Mouse (Mus musculus): ENCODE measurements at regions not wholly inside any gene's neighbourhood (a gene's known extent, or its start where the extent isn't known, plus 50 kb on each side); places are given as distances from the start of the nearest gene placed in this dataset.

DNA sequence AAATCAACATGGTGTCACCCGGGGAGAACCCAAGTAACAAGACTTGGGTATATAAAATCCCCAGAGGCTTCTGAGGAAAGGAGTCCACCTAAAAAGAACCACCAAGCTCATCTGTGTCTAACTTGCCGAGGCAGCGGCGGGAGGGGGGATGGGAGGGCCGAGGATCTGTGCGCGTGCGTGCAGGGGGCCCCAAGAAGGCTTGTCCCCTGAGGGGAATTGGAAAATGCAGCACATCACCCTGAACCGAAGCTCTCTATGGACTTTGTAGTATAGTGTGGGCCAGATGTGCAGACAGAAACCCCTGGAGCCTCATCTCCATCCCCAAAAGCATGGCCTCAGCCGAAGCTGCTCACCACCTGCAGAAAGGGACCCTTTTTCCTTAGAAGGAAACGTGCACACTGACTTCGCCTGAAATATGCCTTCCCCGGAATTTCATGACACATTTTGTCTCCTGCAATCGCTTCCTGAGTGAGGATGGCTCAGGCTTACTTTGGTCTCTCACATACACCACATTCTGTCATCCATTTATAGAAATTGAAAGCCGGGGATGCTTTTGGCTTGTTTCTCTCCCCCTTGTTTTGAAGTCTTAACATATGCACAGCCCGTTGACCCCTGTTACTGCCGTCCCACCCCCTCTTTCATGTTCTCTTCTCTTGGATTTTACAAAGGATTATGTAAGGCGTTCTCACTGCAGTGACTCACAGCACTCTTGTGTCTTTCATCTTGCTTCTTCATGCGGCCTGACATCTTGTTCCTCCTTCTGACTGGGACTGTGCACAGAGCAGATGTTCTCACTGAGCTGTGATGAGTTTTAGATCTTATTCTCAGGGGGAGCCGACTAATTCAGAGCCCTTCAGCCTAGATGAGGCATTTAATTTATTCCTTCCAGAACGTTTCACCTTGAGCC, 559.6 kb downstream of the Irx1 start:
- ATAC-seq (replicated peaks in 1 of 2; ENCODE audit: insufficient read depth in 1 of 2, low FRiP score in 2 of 2, low TSS enrichment in 1 of 2, low read depth in 1 of 2, poor library complexity in 2 of 2, severe bottlenecking in 2 of 2): no peak

DNA sequence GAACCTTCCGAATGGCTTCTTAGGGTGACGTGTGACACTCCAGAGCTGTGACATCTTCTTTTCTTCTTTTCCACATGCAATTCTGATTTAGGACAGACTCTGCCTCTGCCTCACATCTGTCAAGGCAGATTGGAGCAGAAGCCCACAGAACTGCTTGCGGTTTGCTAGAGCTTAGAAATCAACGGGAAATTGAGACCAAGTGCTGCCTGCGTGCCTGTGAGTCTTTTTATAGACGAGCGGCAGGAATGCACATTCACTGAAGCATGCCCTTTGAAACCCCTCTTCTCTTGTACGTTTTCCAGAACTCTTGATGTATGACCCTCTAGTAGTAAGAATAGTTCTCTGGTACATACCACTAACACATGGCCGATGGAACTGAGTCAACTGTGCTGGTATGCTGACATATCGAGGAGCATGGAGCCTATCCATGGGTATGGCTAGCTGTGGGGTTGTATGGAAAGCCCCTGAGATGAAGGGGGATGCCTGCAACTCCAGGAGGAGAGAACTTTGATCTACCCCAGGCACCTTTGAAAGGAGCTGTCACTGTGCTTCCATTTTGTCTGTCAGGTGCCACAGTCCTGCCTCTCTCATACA, 552.2 kb upstream of the Adamts16 start:
- ATAC-seq (replicated peaks in 1 of 2; ENCODE audit: insufficient read depth in 1 of 2, low FRiP score in 2 of 2, low TSS enrichment in 1 of 2, low read depth in 1 of 2, poor library complexity in 2 of 2, severe bottlenecking in 2 of 2): no peak

DNA sequence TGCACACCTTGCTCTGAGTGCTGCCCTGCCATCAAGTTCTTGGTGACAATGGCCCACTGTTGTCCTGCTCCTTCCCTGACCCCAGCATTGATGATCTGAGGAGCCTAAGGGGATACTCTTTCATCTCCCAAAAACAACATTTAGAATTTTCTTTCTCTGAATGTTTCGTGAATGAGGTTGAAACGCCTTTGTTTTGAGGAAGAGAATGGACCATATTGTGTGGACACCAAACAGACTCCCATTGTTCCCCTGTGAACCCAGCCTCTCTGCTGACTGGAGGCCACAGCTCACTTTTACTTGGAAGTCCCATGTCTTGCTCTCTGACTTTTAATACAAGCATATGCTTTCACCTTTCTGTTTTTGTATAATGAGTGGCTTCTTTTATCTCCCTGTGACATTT, 537.0 kb upstream of the Adamts16 start:
- ATAC-seq (replicated peaks in 1 of 2; ENCODE audit: insufficient read depth in 1 of 2, low FRiP score in 2 of 2, low TSS enrichment in 1 of 2, low read depth in 1 of 2, poor library complexity in 2 of 2, severe bottlenecking in 2 of 2): no peak

GRCm38 (mm10) chr13:71375909-71376606, 534.4 kb upstream of the Adamts16 start:
- ATAC-seq (replicated peaks in 1 of 2; ENCODE audit: insufficient read depth in 1 of 2, low FRiP score in 2 of 2, low TSS enrichment in 1 of 2, low read depth in 1 of 2, poor library complexity in 2 of 2, severe bottlenecking in 2 of 2): no peak

DNA sequence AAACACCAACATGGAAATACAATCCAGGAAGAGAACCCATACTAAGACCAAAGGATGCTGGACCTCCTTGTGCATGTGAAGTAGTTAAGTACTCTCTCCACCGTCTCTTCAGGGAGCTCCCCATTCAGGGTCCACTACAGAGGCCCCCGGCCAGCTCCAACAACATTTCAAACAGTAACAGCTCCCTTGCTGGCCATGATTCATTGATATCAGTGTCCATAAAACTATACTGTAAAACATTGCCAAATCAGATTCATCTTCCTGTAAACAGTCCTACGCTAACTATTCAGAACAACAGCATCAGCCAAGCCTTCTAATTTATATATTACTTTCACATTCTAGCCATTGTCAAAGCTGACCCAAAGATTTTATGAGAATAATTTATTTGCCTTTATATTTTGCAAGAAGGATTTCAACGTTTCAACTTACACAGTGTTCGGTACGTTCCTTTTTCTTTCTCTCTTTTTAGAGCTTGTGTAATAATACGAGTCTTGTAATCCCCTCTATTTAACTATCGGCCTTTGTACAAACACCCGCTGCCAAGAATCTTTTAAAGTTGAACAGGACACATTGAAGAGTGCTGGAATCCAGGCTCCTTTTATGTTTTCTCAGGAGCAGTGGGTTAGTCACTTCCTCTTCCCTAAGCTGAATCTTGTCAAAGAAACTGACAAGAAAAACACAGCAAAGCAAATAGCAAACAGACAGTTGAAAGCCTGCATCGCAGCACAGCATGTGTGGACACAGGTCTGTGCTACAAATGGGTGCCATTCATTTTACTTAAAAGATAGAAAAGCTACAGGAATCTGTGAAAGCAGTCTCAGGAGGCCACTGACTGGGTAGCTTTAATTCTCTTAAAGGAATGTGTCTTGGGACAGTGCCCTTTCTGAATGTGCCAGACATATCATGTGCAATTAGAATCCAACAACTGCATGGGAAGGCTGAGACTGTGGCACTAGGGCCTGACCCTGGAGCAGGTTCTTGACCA, 531.4 kb upstream of the Adamts16 start:
- ATAC-seq (replicated peaks in 1 of 2; ENCODE audit: insufficient read depth in 1 of 2, low FRiP score in 2 of 2, low TSS enrichment in 1 of 2, low read depth in 1 of 2, poor library complexity in 2 of 2, severe bottlenecking in 2 of 2): no peak

DNA sequence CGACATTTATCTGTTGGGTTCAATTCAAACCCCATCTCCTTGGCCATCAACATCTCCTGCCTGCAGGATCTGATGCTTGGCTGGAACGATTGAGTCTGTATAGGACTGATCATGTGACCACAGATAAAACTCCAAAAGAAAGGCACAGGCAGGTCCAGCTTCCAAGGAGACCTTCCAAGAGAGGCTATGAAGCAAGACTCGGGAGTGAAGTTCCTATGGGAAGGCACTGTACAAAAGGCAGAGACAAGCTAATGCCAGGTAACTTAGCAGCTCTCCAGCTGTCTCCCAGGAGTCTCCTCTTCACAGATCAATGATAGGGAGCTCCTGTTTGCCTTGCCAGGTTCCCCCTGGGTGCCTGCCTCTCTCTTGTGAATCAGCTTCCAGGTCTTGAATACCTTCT, 528.2 kb upstream of the Adamts16 start:
- no peak for ATAC-seq (replicated peaks in 1 of 2; ENCODE audit: insufficient read depth in 1 of 2, low FRiP score in 2 of 2, low TSS enrichment in 1 of 2, low read depth in 1 of 2, poor library complexity in 2 of 2, severe bottlenecking in 2 of 2)

DNA sequence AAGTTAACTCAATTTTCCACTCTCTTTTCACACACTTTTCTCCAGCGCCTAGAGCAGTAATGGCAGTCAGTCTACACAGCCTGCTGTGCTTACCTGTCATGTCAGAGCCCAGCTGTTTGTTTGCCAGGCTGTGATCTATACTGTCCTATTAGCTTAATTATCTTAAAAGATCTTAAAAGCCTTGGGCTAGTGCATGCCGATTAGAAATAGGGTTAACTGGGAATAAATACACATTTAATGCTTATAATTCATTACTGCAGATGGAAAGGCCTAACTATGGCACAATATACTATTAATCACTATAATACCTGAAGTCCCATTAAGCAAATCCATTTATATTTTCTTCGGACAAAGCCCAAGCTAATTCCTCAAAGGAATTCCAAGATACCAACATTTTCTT, 523.6 kb upstream of the Adamts16 start:
- ATAC-seq (replicated peaks in 1 of 2; ENCODE audit: insufficient read depth in 1 of 2, low FRiP score in 2 of 2, low TSS enrichment in 1 of 2, low read depth in 1 of 2, poor library complexity in 2 of 2, severe bottlenecking in 2 of 2): no peak

GRCm38 (mm10) chr13:71362311-71362710, 520.7 kb upstream of the Adamts16 start:
- no peak for ATAC-seq (replicated peaks in 1 of 2; ENCODE audit: insufficient read depth in 1 of 2, low FRiP score in 2 of 2, low TSS enrichment in 1 of 2, low read depth in 1 of 2, poor library complexity in 2 of 2, severe bottlenecking in 2 of 2)

DNA sequence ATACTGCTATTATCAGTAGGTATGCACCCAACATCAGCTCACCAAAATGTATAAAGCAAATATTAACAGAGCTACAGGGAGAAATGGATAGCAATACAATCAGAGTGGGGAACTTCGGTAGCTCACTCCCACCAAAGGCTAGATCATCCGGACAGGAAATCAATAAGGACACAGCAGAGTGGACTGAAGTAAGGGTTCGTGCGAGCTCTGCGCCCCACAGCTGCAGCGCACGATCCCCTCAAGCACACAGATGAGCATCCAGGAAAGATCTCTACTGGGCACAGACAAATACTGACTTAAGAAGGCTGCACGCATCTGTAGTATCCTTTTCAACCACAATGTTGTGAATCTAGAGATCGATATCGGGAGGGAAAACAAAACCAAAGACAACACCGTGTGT, 517.5 kb upstream of the Adamts16 start:
- no peak for ATAC-seq (replicated peaks in 1 of 2; ENCODE audit: insufficient read depth in 1 of 2, low FRiP score in 2 of 2, low TSS enrichment in 1 of 2, low read depth in 1 of 2, poor library complexity in 2 of 2, severe bottlenecking in 2 of 2)

GRCm38 (mm10) chr13:71350787-71351186, 509.2 kb upstream of the Adamts16 start:
- no peak for ATAC-seq (replicated peaks in 1 of 2; ENCODE audit: insufficient read depth in 1 of 2, low FRiP score in 2 of 2, low TSS enrichment in 1 of 2, low read depth in 1 of 2, poor library complexity in 2 of 2, severe bottlenecking in 2 of 2)

- ATAC-seq (replicated peaks in 1 of 2; ENCODE audit: insufficient read depth in 1 of 2, low FRiP score in 2 of 2, low TSS enrichment in 1 of 2, low read depth in 1 of 2, poor library complexity in 2 of 2, severe bottlenecking in 2 of 2): no peak
Observed at GRCm38 (mm10) chr13:71342921-71343320, 501.3 kb upstream of the Adamts16 start.

DNA sequence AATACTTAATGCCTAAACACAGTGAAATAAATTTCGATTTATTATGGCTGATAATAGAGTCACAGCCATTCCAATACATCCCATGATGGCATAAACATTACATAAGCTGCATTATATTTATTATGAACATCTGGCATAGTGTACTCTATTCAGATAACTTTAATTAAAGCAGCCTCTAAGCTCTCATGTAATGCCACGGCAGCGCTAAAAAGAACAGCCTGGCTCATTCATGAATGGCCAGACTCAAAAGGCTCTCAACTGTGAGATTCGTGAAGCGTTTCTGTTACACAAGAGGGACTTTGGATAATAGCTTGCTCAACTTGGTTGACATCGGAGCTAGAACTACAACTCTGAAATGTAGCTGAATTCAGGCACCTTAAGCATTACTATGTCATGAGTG, 497.1 kb upstream of the Adamts16 start:
- ATAC-seq (replicated peaks in 1 of 2; ENCODE audit: insufficient read depth in 1 of 2, low FRiP score in 2 of 2, low TSS enrichment in 1 of 2, low read depth in 1 of 2, poor library complexity in 2 of 2, severe bottlenecking in 2 of 2): no peak

GRCm38 (mm10) chr13:71334925-71335324, 493.3 kb upstream of the Adamts16 start:
- ATAC-seq (replicated peaks in 1 of 2; ENCODE audit: insufficient read depth in 1 of 2, low FRiP score in 2 of 2, low TSS enrichment in 1 of 2, low read depth in 1 of 2, poor library complexity in 2 of 2, severe bottlenecking in 2 of 2): no peak

- no peak for ATAC-seq (replicated peaks in 1 of 2; ENCODE audit: insufficient read depth in 1 of 2, low FRiP score in 2 of 2, low TSS enrichment in 1 of 2, low read depth in 1 of 2, poor library complexity in 2 of 2, severe bottlenecking in 2 of 2)
Observed at GRCm38 (mm10) chr13:71333146-71333545, 491.5 kb upstream of the Adamts16 start.

DNA sequence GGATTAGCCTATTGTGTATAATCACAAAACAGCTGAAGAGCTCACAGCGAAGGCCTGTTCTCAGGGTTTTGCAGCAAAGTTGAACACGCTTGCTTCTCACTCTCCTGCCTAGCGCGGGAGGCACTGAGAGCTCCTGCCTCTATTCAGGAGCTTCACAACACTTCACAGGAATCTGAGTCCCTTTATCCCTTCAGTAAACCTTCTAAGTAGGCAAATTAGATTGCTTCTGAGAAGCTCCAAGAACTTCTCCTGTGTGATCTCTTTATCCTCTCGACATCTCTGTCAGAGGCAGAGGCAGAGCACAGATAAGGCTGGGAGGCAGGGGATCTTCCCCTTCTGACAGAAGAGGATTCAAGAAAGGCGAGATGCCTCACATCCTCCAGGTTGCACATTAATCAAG, 488.7 kb upstream of the Adamts16 start:
- ATAC-seq (replicated peaks in 1 of 2; ENCODE audit: insufficient read depth in 1 of 2, low FRiP score in 2 of 2, low TSS enrichment in 1 of 2, low read depth in 1 of 2, poor library complexity in 2 of 2, severe bottlenecking in 2 of 2): no peak

DNA sequence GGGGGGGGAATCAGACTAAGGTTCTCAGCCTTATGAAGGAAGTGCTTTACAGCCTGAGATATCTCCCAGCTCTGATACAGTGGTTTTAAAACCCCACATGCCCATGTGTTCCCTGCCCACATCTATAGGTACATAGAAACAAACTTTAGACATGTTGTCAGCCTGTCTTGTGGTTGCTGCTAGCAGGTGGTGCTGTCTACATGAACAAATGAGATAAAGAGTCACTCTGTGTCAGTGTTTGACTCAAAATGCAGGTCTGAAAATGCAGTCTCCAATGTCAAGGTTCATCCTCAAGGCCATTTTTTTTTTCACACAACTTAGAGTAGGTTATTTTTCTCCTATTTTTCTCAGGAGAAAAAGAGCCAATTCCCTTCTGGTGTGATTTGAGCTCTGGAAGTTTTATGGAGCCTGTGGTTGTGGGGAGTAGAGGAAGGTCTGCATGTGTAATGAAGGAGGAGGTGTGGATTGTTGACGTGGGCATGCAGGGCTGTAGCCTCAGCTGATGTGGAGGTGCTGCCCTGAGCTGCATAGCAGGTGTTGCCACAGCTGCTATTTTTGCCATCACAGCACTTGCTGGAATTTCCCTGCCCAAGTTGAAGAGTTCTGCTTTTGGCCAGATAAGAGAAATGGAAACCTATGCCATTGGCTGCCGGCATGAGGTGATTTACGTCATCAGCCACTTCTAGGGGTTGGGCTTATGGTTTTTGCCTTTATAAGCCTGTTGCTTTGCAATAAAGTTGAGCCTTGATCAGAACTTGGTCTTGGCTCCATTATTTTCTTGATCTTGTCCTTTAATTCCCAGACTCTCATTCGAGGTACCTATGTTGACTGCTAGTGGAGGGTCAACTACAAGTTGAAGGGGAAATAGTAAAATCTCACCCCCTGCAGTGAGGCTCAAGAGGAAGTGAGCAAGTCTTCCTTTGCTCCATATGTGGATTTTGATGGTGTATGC, 486.5 kb upstream of the Adamts16 start:
- ATAC-seq (replicated peaks in 1 of 2; ENCODE audit: insufficient read depth in 1 of 2, low FRiP score in 2 of 2, low TSS enrichment in 1 of 2, low read depth in 1 of 2, poor library complexity in 2 of 2, severe bottlenecking in 2 of 2): no peak
